Mouse (Mus musculus): ENCODE results near the gene Sugct. TPM values are rescaled to one million over a fixed set of nuclear protein-coding genes. Genes with fewer than 3 reads are reported as not detected.

Gene Sugct
- polyA plus RNA-seq, 1 experiment, result 0.18 TPM

DNA sequence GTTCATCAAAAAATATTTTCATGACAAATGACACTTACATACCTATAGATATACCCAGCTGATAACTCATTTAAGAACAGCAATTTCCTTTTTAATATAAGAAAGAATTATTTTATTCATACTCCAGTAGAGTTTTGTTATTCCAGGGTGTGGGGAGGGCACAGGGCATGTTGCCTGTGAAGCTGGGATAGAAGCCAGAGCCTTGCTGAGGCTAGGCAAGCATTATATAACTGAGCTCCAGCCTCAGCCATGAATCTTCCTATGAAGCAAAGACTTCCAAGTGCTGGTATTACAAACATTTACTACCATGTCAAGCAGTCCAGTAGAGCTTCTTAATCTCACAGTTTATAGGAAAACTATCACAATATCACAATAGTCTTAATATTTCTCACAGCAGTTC is 70.4 kb downstream of the Sugct start:
- Histone ChIP-seq H3K27ac (ENCODE audit: insufficient read depth, low read length) (no peak overlapping the region), H3K4me3 (ENCODE audit: extremely low read depth, insufficient read depth, insufficient read length) (no peak overlapping the region), H3K27me3 (ENCODE audit: control insufficient read depth, insufficient read depth, low read length) (no peaks in the 10 kb centered on the region), H3K36me3 (ENCODE audit: control insufficient read depth, insufficient read depth, low read length) (no peaks in the 10 kb centered on the region), H3K4me1 (ENCODE audit: control insufficient read depth, insufficient read depth, insufficient read length) (no peaks in the 10 kb centered on the region)
- TF ChIP-seq POLR2A (IDR thresholded peaks at IDR 0.05; ENCODE audit: low read depth, low read length) (no peak), CTCF (IDR thresholded peaks at IDR 0.05; ENCODE audit: extremely low read depth, insufficient read depth, insufficient read length, insufficient replicate concordance) (no peak)
- no peak for DNase-seq (ENCODE audit: low read depth in 1 of 2, low spot score in 2 of 2)

DNA sequence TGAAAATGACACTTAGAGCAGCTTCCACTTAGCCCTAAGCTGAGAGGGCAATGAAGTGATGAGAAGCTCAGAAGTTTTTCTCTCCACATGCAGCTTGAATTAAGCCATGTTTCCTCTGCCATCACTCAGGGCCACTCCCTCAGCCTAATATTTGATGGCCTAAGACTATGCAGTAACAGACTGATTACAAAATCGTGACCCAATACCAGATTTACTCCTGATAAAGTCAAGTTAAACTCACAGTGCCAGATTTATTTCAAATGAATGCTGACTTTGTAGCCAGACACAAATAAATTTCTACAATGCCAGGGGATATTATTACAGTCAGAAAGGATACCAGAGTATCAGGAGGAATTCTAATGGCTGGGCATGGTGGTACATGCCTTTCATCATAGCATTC is 89.1 kb downstream of the Sugct start:
- Histone ChIP-seq H3K27ac (ENCODE audit: insufficient read depth, low read length) (no peak overlapping the region), H3K27me3 (ENCODE audit: control insufficient read depth, insufficient read depth, low read length) (no peaks in the 10 kb centered on the region), H3K4me3 (ENCODE audit: extremely low read depth, insufficient read depth, insufficient read length) (no peak overlapping the region), H3K4me1 (ENCODE audit: control insufficient read depth, insufficient read depth, insufficient read length) (no peaks in the 10 kb centered on the region), H3K36me3 (ENCODE audit: control insufficient read depth, insufficient read depth, low read length) (no peaks in the 10 kb centered on the region)
- no peak for TF ChIP-seq POLR2A (IDR thresholded peaks at IDR 0.05; ENCODE audit: low read depth, low read length)
- no peak for TF ChIP-seq CTCF (IDR thresholded peaks at IDR 0.05; ENCODE audit: extremely low read depth, insufficient read depth, insufficient read length, insufficient replicate concordance)
- 84% methylated on average over 1 of the region's 1 CpGs for WGBS
- no peak for DNase-seq (ENCODE audit: low read depth in 1 of 2, low spot score in 2 of 2)

DNA sequence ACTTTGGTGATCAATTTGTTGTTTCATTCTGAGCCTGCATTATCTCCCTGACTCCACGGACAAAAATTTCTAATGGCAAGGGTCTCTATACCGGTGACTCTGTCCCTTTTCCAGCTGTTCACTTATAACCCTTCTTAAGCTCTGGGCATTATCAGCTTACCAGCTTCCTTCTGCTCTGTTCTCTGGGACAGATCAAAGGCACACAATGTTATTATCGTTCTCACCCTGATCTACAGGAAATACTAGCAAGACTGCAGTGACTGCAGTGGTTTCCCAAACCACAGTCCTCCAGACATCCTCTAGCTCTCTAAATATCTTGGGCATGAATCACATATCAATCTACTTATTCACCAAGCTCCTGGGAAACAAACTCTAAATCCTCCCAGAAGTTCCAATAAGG is 90.7 kb downstream of the Sugct start:
- no peaks in the 10 kb centered on the region for H3K4me1 ChIP-seq (ENCODE audit: control insufficient read depth, insufficient read depth, insufficient read length)
- 11% methylated on average over 3 of the region's 3 CpGs for WGBS
- DNase-seq (ENCODE audit: low read depth in 1 of 2, low spot score in 2 of 2), result no peak
- no peak overlapping the region for H3K4me3 ChIP-seq (ENCODE audit: extremely low read depth, insufficient read depth, insufficient read length)
- H3K27ac ChIP-seq (ENCODE audit: insufficient read depth, low read length), result no peak overlapping the region
- H3K27me3 ChIP-seq (ENCODE audit: control insufficient read depth, insufficient read depth, low read length), result no peaks in the 10 kb centered on the region
- TF ChIP-seq CTCF (IDR thresholded peaks at IDR 0.05; ENCODE audit: extremely low read depth, insufficient read depth, insufficient read length, insufficient replicate concordance) (no peak), POLR2A (IDR thresholded peaks at IDR 0.05; ENCODE audit: low read depth, low read length) (no peak)
- H3K36me3 ChIP-seq (ENCODE audit: control insufficient read depth, insufficient read depth, low read length), result no peaks in the 10 kb centered on the region

DNA sequence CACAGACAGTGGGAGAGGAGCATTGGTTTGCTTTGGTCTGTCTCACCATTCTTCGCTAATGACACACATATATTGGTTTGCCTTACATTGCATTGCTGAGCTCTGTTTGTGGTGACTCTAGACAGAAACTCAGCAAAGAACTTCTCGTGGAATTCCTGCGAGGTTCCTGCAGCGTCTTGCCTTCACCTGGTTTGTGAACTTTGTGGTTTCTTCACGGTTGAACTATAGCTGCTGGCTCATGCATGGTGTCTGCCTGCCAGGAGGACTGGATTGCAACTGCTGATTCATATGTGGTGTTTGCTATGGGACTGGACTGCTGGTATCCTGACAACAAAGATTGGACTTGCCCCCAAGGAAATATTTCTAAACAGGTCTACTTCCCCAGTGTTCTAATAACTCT is 91.6 kb downstream of the Sugct start:
- H3K4me3 ChIP-seq (ENCODE audit: extremely low read depth, insufficient read depth, insufficient read length), result no peak overlapping the region
- 89% methylated on average over 5 of the region's 5 CpGs for WGBS

DNA sequence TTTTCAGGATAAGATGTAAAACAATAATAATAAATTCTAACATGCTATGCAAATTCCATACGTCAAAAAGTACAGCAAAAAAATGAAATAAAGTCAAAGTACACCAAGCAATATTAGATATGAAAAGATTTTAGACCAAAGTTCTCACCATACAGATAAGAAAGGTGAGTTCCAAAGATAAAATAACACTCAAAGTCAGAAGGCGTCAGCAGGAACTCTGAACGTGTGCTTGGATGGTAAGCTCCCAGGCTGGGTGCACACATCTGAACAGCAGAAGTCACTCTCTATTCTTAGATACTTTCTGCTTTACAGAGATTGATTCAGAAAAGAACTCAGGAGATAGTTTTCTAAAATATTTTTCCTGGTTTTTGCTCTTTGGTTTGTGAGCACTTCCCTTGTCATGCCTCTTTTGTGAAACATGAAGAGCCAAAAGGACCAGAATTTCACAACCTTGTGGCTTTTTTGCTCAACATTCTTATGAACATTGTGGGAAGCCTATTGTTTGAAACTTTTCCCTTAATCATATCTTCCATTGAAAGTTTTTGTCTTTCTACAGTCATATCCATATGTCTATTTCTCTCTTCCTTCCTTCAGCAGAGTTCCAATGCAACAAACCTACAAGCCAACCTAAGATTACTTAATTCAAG is 110.0 kb downstream of the Sugct start:
- H3K36me3 ChIP-seq (ENCODE audit: control insufficient read depth, insufficient read depth, low read length), result no peaks in the 10 kb centered on the region
- WGBS, result 66% methylated on average over 3 of the region's 3 CpGs
- H3K4me1 ChIP-seq (ENCODE audit: control insufficient read depth, insufficient read depth, insufficient read length), result no peaks in the 10 kb centered on the region
- no peaks in the 10 kb centered on the region for H3K27me3 ChIP-seq (ENCODE audit: control insufficient read depth, insufficient read depth, low read length)
- H3K27ac ChIP-seq (ENCODE audit: insufficient read depth, low read length), result no peak overlapping the region
- no peak overlapping the region for H3K4me3 ChIP-seq (ENCODE audit: extremely low read depth, insufficient read depth, insufficient read length)
- TF ChIP-seq CTCF (IDR thresholded peaks at IDR 0.05; ENCODE audit: extremely low read depth, insufficient read depth, insufficient read length, insufficient replicate concordance) (no peak), POLR2A (IDR thresholded peaks at IDR 0.05; ENCODE audit: low read depth, low read length) (no peak)
- no peak for DNase-seq (ENCODE audit: low read depth in 1 of 2, low spot score in 2 of 2)

More for the DNA sequence above, 91.6 kb downstream of the Sugct start:
- no peak for DNase-seq (ENCODE audit: low read depth in 1 of 2, low spot score in 2 of 2)
- TF ChIP-seq CTCF (IDR thresholded peaks at IDR 0.05; ENCODE audit: extremely low read depth, insufficient read depth, insufficient read length, insufficient replicate concordance) (no peak), POLR2A (IDR thresholded peaks at IDR 0.05; ENCODE audit: low read depth, low read length) (no peak)
- Histone ChIP-seq H3K27me3 (ENCODE audit: control insufficient read depth, insufficient read depth, low read length) (no peaks in the 10 kb centered on the region), H3K4me1 (ENCODE audit: control insufficient read depth, insufficient read depth, insufficient read length) (no peaks in the 10 kb centered on the region), H3K27ac (ENCODE audit: insufficient read depth, low read length) (no peak overlapping the region), H3K36me3 (ENCODE audit: control insufficient read depth, insufficient read depth, low read length) (no peaks in the 10 kb centered on the region)

DNA sequence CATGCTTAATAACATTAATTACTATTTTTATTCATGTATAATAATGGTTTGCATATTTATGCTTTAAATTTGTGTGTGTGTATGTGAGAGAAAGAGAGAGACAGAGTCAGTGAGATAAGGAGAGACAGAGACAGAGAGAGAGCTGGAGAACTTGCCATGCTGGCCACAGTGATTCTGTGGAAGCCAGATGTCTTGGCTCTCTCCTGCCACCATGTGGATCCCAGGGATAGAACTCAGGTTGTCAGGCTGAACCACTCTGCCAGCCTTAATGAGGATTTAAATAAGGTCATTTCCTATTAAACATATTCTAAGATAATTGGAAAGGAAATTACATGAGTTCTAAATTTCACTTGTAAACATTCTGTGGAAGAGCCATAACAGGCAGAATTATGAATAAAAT is 110.5 kb downstream of the Sugct start:
- TF ChIP-seq POLR2A (IDR thresholded peaks at IDR 0.05; ENCODE audit: low read depth, low read length), result no peak
- TF ChIP-seq CTCF (IDR thresholded peaks at IDR 0.05; ENCODE audit: extremely low read depth, insufficient read depth, insufficient read length, insufficient replicate concordance), result no peak
- peak in 1 of 2 experiments; percentile 7 for DNase-seq (ENCODE audit: low read depth in 1 of 2, low spot score in 2 of 2)
- H3K27me3 ChIP-seq (ENCODE audit: control insufficient read depth, insufficient read depth, low read length), result no peaks in the 10 kb centered on the region
- no peaks in the 10 kb centered on the region for H3K36me3 ChIP-seq (ENCODE audit: control insufficient read depth, insufficient read depth, low read length)
- no peak overlapping the region for H3K27ac ChIP-seq (ENCODE audit: insufficient read depth, low read length)
- no peaks in the 10 kb centered on the region for H3K4me1 ChIP-seq (ENCODE audit: control insufficient read depth, insufficient read depth, insufficient read length)
- H3K4me3 ChIP-seq (ENCODE audit: extremely low read depth, insufficient read depth, insufficient read length), result no peak overlapping the region

DNA sequence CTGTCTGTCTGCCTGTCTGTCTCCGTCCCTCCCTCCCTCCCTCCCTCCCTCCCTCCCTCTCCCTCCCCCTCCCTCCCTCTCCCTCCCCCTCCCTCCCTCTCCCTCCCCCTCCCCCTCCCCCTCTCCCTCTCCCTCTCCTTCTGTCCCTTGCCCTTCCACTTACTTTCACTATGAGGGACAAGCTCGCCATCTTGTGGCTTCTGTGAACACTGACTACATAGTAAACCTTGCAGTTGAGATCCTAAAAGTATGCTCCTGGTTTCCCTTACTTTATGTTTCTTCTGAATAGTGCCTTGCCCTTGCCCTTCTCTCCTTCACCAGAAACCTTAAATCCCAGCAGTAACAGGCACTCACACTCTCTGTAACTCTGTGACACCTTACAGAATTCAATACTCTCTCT is 113.7 kb downstream of the Sugct start:
- Histone ChIP-seq H3K4me3 (ENCODE audit: extremely low read depth, insufficient read depth, insufficient read length) (no peak overlapping the region), H3K4me1 (ENCODE audit: control insufficient read depth, insufficient read depth, insufficient read length) (no peaks in the 10 kb centered on the region), H3K27ac (ENCODE audit: insufficient read depth, low read length) (no peak overlapping the region), H3K27me3 (ENCODE audit: control insufficient read depth, insufficient read depth, low read length) (no peaks in the 10 kb centered on the region), H3K36me3 (ENCODE audit: control insufficient read depth, insufficient read depth, low read length) (no peaks in the 10 kb centered on the region)
- TF ChIP-seq POLR2A (IDR thresholded peaks at IDR 0.05; ENCODE audit: low read depth, low read length) (no peak), CTCF (IDR thresholded peaks at IDR 0.05; ENCODE audit: extremely low read depth, insufficient read depth, insufficient read length, insufficient replicate concordance) (no peak)
- WGBS, result 23% methylated on average over 2 of the region's 2 CpGs
- no peak for DNase-seq (ENCODE audit: low read depth in 1 of 2, low spot score in 2 of 2)

Data from spleen, adult 2 months (tissue).